Mouse (Mus musculus) liver, postnatal 0 days (tissue): ENCODE measurements around the gene St5.

Experiments used
- CTCF ChIP-seq: sonication (generic); IDR thresholded peaks from 2 replicates; pipeline ENCODE4 v1.5.1; 2016; ENCODE audit warnings: antibody characterized with exemption, low read depth
- EP300 ChIP-seq: IDR thresholded peaks from 2 replicates; pipeline ENCODE4 v1.6.1; 2016; ENCODE audit warnings: antibody characterized with exemption, low read depth, mild to moderate bottlenecking

- TF ChIP-seq CTCF (no peak), EP300 (no peak)
These were observed 88.5 kb downstream of the St5 start for GRCm38 (mm10) chr7:109614939-109615338.
